Mouse (Mus musculus) thymus, postnatal 0 days (tissue): Measurements from ENCODE around the gene Mpv17l2. TPM values are rescaled to one million over a fixed set of nuclear protein-coding genes. Genes with fewer than 3 reads are reported as not detected.

Source experiments
- DNase-seq: peaks from one replicate; pipeline ENCODE4 v3.0.0-alpha.2; 2015; ENCODE audit warnings: low spot score
- polyA plus RNA-seq: library from polyadenylated mRNA; unstranded; fragments of >200 nt; fragmentation: Nextera tagmentation; extraction: Ambion mirVana; gene quantifications from 2 replicates; pipeline ENCODE4 v1.2.1, GENCODE M21; 2015

Gene Mpv17l2
- polyA plus RNA-seq: 54.3 and 54.4 TPM in 2 replicates

DNA sequence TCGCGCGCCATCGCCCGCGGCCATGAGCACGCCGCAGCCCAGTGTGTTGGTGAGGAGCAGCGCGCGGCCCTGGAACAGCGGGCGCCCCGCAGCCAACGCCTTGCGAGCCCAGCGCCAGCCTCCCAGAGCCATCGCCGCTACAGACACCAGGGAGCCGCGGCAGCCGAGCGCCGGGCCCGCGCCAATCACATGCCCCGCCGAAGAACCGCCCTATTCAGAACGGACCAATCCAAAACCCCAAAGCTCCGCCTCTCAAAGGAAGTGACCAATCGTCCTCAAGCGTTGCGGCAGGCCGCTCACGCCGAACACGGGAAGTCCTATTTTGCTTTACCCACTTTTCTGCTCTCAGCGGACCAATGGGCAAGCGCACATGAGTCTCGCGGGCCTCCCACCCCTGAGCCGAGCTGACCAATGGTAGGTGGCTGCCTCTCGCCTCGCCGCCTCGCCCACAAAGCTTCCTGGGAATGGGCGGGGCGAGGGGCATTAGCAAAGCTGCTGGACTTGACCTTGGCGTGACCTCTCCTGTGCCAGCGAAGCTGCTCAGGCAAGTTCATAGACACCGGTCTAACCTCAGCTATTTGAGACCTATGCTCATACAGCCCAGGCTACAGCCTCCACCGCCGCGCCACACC, at the start of gene Mpv17l2:
TSS of gene Mpv17l2 (minus strand) at position 172 of the 632 bp plus-strand sequence.
- DNase-seq: peak; percentile 98

- peak; percentile 60 for DNase-seq
Observed at GRCm38 (mm10) chr8:70808955-70809701, 48.4 kb upstream of the Mpv17l2 start.

GRCm38 (mm10) chr8:70808239-70808638, 47.5 kb upstream of the Mpv17l2 start, which contains the start of gene Il12rb1:
Gene Il12rb1 (plus strand): TSS chr8:70808449.
- peak; percentile 71 for DNase-seq

- DNase-seq: no peak
Observed at GRCm38 (mm10) chr8:70807304-70807703, 46.6 kb upstream of the Mpv17l2 start.

- peak; percentile 91 for DNase-seq
Observed at GRCm38 (mm10) chr8:70806541-70806940, 45.8 kb upstream of the Mpv17l2 start.

- peak; percentile 78 for DNase-seq
Observed at GRCm38 (mm10) chr8:70804481-70805206, 43.9 kb upstream of the Mpv17l2 start, which contains the start of gene Mast3. Gene Mast3 (minus strand): TSS chr8:70805054.

DNA sequence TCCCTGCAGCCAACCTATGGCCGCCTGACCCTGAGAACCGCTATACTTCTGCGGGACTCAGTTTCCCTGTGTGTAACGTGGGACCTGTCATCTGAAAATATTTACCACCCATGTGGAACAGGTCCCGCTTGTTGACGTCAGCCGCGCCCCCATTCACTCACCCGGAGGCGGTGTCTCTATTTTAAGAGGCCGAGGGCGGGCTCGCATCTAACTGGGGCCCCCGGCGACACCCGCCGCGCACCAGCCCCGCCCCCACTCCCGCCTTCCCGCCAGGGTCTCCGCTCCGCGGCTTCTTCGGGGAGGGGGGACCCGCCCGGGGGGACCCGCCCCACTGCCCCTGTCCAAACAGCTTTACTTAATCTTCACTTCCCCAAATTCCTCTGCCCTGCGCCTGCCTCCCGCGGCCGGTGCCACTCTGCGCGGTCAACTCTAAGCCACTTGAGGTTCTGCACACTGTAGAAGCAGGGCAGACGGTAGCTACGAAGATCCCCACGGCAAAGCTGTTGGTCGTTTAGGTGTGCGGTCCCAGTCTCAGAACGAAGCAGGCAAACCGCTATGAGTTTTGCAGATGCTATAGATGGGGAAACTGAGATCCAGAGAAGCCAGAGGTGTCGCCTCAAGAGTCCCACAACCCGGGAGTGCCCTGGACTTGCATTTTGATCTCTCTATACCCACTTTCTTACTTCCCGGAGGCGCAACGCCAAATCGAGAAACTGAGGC, 43.2 kb upstream of the Mpv17l2 start:
- DNase-seq: peak; percentile 75

- no peak for DNase-seq
Observed at GRCm38 (mm10) chr8:70802786-70803510, 42.2 kb upstream of the Mpv17l2 start.

DNA sequence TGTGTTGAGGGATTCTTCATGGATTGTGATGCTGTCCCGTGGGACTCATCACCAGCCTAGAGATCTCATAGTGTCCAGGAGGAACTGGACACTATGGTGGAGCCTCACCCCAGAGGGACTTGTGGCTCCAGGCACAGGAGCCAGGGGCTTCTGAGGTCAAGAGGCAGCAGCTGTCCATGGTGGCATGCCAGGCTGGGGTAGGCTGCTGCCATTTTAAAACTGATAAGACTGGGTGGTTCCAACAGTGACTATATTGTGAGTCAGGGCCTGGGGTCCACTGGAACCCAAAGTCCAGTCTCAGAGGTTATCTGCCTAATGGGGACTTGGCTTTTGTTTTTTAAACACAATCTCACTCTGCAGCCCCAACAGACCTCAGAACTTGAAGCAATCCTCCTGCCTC, 41.1 kb upstream of the Mpv17l2 start:
- no peak for DNase-seq

GRCm38 (mm10) chr8:70801156-70801555, 40.4 kb upstream of the Mpv17l2 start:
- peak; percentile 76 for DNase-seq

- DNase-seq: no peak
Observed at GRCm38 (mm10) chr8:70800648-70801047, 39.9 kb upstream of the Mpv17l2 start.

DNA sequence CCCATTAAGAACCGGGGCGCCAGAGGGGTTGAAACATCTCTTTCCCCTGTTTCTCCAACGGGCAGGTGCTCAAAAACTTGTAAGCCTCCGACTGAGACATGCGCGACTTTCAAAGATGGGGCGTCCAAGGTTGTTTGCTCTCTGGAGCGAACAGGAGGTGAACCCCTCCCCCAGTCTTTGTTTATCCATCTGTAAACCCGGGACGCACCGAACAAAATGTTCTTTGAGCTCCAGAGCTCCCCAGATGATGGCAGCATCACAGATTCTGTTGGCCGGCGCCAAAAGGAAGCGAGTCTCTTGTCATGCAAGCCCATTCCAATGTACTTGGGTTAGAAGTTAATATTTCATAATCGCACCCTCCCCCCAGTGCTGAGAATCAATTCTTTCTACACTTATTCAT, 37.5 kb upstream of the Mpv17l2 start:
- DNase-seq: no peak

DNA sequence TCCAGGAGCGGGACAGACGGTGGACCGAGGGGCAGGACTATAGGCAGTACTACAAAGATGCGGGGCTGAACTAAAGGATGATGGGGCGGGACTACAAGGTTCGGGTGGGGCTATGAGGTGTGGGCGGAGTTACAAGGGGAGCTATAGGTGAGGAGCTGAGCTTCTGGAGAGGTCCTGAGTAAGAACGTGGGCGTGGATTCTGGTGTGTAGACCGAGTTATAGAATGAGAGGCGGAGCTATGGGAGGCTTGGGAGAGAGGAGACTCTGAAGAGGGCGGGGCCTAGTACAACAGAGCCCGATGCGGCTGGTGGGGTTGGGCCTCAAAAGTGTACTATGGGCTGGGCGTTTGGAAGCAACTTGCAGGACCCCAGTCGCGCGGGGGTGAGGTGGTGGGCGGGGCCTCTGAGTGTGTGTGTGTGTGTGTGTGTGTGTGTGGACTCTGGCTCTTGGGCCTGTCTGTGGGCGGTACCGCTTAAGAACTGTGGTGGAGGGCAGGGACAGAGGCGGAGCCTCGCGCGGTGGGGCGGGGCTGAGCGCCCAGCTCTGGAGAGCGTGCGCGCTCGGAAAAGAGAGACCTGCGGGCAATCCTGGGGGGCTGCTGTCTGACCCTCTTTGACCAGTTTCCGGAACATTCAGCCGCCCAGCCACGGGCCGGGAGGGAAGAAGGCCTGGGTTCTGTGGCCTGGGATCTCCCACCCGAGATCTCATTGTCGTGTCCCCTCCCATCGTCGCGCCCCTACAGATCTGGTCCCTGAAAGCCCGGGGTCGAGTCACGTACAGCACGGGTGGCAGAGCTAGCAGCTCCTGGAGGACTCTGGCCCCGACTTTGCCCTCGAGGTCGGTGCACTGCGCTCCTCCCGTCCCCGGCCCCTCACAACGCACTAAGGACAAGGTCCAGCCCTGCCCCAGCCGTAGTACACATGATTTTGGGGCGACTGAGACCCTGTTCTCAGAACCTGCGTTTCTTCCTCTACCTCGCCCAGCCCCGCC, 36.6 kb upstream of the Mpv17l2 start:
- peak; percentile 87 for DNase-seq

DNA sequence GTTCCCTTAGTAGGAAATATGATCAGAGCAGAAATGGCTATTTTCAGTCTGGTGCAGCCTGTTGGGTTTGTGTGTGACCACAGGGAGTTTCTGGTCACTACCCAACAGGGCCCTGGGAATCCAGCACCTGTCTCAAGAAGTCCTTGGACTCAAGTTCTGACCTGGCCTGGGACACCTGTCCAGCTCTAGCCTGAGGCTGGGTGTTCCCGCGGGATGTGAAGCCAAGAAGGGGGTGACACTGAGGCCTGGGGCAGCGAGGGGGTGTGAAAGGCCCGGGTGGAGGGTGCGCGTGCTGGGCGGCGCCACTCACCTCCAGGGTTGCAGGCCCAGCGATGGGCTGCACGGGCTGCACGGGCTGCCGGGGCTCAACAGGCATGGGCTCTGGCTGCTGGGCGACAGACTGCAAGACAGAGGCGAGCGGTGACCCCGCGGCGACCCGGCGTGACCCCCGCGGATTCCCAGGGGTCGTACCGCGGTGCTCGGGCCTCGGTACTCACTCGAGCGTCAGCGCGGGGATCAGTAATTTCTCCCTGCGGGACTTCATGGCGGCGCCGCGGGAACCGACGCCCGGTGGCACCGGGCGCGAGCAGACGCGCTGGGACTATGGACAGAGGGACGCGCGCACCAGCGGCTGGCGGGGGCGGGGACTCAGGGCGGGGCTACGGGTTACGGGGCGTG, 35.8 kb upstream of the Mpv17l2 start:
- DNase-seq: no peak

GRCm38 (mm10) chr8:70795370-70795769, 34.6 kb upstream of the Mpv17l2 start:
- DNase-seq: no peak

GRCm38 (mm10) chr8:70794215-70794614, 33.5 kb upstream of the Mpv17l2 start:
- no peak for DNase-seq

- no peak for DNase-seq
Observed at GRCm38 (mm10) chr8:70792700-70793099, 32.0 kb upstream of the Mpv17l2 start.

- DNase-seq: peak; percentile 98
Observed at GRCm38 (mm10) chr8:70791975-70792691, 31.4 kb upstream of the Mpv17l2 start.
